Mouse (Mus musculus) embryo, embryonic 11 days (tissue): ENCODE results near the gene Rnf41.

ENCODE experiments used
- DNase-seq: peaks from one replicate; pipeline ENCODE4 v3.0.0-alpha.2; 2015

The Rnf41 gene

DNA sequence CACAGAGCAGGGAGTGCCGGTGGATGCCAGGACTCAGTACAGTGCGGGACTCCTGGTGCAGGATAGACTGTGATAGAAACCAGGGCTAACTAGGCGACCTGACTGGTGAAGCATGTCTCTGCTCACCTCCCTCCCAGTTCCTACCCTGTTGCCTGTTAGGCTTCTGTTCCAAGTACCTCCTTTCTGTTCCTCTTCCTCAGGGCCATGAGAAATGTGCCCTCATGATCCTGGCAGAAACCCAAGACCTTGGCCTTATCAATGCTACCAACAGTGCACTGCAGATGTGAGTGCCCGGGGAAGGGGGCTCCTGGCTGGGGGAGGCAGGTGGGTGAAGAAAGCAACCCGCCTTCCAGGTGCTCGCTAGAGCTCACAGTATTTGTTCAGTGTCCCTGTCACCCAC, 21.9 kb upstream of the Rnf41 start:
- no peak for DNase-seq

DNA sequence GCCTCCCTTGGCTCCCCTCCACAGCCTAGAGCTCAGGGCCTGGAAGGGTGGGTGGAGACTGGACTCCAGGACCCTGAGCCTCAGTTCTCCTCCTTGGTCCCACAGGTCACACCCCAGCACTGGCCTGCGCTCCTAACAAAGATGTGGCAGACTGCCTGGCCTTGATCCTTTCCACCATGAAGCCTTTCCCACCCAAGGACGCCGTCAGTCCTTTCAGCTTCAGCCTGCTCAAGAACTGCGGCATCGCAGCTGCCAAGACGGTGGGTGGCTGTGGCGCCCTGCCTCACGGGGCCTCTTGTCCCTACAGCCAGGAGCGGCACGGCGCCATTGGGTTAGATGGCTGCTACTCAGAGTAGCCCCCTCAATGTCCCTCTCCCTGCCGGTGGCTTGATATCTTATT, 21.1 kb upstream of the Rnf41 start:
- no peak for DNase-seq

DNA sequence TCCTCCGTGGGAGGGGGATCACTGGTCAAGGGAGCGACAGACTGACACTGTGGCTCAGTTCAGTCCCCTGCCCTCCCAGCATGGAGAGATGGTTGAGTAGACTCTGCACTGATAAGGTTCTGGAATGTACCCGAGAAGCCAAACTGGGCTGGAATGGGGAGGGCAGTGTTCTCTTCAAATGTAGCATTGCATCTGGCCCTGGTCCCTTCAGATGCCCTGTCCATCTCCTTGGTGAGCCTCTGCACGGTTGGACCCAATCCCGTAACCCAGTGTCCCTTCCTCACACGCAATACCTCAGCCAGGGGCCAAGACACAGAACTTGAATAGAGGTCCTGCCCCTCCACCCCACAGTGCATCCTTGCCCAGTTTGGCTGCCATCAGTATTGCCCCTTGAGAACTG, 19.6 kb upstream of the Rnf41 start:
- no peak for DNase-seq

DNA sequence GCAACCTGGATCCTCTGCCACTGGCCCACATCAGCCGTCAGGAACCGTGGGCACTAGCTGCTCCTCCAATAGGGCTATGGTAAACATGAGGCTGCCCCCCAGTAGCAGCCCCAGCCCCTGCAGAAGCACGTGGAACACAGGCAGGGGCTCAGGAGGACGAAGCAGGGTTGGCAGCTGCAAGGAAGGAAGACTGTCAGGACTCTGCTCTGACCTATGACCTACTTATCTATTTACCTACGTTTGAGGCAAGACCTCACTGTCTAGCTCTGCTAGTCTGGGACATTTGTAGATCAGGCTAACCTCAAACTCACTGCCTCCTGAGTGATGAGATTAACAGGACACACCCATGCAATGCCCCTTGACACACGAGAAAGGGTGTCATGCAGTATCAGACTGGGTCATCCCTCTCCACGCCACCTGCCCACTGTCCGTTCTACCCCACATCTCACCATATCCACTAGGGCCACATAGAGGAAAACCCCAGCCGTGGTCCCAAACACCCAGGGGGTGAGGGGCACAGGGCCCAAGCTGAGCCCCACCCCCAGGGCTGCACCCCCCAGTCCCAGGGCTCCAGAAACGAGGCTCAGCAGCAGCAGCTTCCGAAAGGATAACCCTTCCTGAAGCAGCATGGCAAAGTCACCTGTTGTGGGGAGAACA, 15.3 kb upstream of the Rnf41 start:
- no peak for DNase-seq

DNA sequence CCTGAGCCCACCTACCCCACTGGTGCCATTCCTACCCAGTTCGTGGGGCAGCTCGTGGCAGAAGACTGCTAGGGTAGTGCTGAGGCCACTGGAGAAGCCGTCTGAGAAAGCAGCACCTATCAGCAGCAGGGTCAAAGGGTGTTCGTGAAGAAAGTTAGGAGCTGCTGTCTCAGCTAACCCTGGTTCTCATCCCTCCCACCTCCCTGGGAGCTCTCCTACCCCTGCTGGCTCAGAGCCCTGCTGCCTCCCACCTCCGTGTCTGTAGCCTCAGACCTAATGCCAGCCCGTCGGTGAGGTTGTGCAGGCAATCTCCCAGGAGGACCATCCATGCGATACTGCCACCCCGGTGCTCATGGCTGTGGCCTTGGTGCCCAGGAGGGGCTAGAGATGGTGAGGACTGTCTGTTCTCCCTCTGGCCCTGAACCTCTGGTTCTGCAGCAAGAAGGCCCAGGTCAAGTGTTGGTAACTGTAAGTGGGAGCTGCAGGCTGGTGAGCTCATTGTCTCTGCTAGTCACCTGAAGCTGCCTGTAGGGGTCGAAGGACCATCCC, 14.7 kb upstream of the Rnf41 start:
- DNase-seq, result no peak

DNA sequence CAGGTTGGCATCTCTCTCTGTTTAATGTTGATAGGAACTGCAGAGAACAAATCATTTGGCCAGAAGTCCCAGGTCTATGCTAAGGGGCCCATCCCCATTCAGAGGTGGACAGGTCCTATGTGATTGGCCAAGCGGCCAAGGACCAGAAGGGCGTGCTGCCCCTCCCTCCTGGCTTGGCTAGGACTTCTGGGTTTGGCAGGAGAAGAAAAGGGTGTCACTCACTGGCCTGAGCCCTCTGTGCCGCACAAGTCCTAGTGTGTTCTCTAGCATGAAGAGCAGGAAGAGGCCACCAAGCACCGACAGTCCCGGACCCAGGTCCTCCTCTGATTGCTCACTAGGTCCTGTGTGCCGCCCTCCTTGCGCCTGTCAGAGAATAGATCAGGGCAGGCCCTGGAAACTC, 14.0 kb upstream of the Rnf41 start:
- no peak for DNase-seq

DNA sequence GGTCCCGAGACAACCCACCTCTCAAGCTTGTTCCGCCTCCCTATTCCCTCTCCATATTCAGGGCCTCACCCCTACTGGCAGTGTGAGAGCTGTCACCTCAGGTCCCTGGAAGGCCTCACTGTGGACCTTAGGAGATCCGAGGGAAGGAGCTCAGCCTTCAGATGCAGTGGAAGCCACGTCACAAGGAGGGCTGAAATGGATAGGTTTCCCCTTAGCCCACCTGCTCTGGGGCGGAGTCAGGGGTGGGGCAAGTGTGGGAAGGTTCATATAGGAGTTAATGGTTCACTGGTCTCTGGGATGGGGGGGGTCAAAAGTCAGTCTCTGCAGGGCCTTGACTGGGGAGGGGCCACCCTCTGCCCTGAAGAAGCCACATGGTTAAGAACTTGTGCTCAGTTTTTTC, 11.1 kb upstream of the Rnf41 start:
- DNase-seq, result no peak

DNA sequence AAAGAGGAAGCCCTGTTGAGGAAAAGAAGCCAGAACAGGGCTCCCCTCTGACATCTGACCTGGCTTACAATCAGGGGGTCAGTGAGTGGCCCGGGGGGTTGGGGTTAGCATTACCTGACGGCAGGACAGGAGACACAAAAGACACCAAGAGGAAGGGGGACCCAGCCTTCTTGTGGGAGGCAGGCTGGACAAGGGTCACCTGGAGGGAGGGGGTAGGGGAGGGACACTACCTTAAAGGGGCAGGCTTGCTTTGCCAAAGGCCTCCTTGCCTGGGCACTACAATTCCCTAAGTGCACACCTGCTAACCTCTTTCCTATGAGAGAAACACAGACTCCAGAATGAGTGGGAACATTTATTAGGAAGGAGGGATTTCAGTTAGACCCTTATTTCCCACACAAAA, 10.4 kb upstream of the Rnf41 start, which contains the start of gene Slc39a5:
Gene Slc39a5 (minus strand): TSS at position 174 of the 400 bp plus-strand sequence.
- no peak for DNase-seq

DNA sequence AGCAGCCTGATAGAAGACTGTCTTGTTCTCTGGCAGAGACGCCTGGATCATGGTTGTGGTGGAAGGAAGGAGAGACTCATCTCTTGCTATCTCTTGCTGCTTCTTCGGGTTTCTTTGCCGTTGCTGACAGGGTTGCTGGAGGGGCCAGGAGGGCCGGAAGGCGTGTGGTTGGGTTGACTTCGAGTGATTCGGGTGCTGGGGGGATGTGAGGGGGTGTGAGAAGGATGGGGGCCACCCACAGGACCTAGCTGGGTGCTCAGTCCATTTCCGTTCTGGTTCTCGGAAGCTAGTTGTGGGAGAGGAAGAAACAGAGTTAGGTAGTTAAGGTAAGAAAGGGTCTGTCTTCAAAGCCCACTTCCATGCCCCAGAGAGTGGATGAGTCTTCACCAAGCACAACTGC, 9.8 kb upstream of the Rnf41 start:
- DNase-seq, result no peak

DNA sequence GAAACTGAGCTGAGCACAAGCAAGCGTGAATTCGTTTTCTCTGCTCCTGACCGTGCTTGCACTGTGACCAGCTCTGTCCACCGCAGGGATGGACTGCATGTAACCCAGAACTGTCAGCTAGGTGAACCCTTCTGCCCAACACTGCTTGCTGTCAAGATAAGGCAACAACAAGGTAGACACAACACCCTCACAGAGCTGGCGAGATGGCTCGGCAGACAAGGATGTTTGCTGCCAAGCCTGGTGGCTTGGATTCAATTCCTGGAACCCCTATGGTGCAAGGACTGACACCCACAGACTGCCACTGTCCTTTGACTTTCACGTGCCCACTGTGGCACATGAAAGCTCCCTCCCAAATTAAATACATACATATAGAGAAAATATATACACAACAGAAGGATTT, 7.5 kb upstream of the Rnf41 start:
- DNase-seq, result no peak

DNA sequence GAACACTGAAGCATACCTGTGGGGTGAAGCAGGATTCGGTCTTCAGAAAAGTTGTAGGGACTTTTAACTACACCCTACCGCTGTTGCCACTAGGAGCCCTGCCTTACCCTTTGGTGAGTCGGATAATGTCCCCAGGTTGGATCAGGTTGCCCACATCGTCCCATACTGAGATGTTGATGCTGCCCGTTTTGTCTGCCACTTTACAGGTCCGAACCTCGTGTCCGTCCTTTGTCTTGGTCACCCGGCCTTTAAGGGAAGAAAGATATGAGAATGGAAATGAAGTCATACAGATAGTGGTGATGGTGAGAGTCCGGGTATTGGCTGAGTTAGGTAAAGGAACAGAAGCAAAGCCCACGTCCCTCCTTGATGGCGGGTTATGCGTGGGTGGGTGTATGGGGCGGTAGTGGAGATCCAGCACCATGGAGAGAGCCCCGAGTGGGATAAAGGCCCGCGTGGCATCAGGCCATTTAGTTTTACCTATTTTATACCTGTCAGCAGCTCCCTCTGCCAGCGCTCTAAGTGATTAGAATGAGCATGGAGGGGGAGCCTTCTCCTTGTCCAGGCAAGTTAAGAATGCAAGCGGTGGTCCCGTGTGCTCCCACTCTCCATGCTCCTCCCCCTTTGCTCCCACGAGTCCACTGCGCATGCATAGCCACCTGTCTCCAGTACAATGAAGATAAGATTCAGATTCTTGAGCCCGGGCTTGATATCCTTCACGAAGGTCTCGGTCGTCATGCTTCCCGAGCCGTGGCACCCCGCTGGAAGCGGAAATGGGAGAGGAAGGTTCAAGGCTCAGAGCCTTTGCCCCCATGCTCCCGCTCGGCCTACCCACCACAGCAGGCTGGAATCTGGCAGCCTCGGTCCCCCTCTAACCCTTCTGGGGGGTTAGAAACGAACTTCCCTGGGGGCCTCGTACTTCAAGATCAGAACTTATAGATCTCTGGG, 2.6 kb upstream of the Rnf41 start:
- peak; percentile 67 for DNase-seq

DNA sequence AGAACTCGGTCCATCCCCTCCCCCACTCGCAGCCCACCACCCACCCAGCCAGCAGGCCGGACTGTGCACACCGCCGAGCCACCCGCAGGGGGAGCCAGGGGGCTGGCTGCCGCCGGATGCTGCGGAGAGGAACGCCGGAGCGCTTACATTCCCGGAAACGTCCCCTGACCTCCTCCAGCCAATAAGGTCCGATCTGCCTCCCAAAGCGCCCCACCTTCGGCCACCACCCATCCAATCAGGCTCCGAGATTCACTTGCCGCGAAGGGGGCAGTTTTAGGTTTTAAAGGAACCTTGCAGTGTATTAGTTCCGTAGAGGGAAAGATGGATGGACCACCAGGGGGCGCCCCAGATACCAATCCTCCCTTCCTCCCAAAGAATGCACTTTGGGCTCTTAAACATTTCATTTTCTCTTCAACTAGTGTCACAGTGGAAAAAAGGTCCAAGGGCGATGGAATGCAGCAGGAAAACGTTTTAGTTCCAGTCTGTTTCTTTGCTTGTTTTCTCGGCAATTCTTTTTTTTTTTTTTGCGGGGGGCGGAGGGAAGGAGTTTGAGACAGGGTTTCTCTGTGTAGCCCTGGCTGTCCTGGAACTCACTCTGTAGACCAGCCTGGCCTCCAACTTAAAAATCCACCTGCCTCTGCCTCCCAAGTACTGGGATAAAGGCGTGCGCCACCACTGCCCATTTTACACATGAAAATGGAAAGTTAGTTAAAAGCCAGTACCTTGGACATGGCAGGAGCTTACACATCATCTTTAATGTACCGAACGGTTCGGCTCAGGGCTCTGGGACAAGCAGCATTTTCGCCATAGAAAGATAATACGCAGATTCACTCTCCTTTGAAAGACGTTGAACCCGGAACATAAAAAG, 1.5 kb upstream of the Rnf41 start:
- DNase-seq, result peak; percentile 98

DNA sequence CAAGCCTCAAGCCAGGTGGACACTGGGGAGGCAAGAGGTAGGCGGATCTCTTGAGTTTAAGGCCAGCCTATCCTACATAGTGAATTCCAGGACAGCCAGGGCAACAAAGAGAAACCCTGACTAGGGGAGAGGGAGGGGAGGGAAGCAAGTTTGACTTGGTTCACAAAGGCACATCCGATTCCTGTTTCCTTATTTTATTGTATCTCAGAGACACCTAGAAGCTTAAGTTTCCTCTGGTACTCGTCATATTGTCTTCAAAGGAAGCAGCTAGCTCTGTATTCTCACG, 954 bp upstream of the Rnf41 start:
- no peak for DNase-seq

DNA sequence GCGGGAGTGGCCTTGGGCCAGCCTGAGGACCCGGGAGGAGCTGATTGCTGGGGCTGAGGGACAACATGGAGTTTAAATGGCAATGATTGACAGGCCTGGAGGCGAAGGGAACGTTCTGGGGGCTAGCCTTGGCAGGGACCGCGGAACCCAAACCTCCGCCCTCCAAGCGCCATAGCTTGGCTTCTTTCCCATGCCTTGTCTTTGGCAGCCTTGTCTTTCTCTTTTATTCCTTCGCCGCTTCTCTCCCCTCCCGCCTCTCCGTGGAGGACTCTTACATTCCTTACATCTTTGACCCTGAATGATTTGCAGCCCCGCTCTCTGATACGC, 561 bp downstream of the Rnf41 start:
- peak; percentile 39 for DNase-seq

DNA sequence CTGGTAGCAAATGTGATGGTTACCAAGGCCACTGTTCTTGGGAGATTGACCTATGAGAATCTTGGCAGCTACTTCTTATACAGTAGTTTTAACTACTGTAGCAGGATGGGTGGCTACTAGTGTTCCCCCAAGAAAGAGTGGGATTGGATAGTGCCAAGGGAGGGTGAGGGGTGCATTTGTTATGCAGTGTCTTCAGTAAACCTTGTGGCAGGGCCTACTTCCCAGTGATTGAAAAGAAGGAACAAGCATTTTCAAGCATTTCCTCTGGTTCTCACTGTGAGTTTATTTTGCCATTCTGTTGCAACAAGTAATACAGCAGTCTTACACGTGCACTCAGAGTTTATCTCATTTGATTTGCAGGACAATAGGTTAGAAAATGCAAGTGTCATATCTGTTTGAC, 1.1 kb downstream of the Rnf41 start:
- no peak for DNase-seq

DNA sequence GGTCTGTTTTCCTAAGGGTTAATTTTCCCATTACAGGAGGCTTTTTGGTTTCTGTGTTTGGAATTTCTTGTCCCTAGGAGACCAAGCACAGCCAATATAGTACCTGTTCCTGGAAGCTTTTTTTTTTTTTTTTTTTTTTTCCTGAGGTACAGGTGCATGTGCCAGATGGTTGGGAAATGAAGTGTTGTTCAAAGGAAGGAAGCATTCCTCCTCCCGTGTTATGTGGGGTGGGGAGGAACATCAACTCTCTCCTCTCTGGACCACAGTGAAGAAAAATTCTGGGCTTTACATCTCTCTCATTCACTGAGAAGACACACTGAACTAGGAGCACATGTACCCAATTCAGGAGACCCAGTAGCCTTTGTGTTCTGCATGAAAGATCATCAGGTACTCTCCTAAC, 1.6 kb downstream of the Rnf41 start:
- DNase-seq, result no peak

DNA sequence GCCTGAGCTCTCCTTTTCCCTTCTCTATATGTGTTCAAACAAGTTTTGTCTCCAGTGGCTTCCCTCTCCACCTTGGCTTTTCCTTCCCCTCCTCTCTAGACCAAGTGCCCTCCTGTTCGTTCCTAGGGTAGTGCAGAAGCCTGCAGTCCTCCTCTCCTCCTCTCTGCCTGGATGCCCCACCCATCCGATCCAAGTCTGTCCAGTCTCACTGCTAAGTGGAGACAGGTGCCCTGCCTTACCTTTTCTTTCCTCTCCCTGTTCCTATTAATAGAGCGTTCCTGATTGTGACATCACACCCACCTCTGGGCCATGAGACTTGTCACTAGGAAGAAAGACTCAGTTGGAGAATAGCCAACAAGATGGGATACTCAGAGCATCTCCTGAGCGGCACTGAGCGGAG, 3.4 kb downstream of the Rnf41 start:
- DNase-seq, result no peak

DNA sequence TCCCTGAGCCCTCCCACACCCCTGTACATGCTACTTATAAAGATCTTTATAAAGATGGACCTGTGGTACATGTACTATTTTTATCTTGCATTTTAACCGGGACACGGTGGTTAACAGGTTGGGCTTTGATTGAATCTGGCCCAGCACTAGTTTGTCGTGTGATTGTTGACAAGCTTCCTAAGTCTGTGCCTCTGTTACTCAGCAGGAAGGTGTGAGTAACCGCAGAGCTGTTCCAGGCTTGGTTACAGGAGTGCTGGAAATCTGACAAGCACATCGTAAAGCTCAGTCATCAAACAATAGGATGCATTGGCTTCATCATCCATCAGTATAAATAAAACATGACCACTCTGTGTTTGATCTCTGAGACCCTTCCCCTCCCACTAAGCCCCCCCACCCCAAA, 11.0 kb downstream of the Rnf41 start:
- DNase-seq, result no peak

DNA sequence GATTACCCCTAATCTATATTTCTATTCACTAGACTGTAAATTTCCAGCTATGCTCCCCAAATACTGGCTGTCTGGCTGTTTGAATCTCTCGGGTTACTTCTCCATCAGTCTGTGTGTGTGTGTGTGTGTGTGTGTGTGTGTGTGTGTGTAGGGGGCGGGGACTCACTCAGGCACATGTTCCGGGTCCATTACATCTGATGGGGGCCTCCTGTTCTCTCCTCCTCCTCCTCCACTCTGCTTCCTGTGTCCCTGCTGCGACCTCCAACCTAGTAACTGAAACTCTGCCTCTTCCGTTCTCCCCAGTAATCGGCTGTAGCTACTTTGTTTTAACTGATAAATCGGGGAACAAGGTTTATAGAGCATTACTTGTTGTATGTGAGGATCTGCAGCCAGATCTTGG, 13.1 kb downstream of the Rnf41 start:
- no peak for DNase-seq

DNA sequence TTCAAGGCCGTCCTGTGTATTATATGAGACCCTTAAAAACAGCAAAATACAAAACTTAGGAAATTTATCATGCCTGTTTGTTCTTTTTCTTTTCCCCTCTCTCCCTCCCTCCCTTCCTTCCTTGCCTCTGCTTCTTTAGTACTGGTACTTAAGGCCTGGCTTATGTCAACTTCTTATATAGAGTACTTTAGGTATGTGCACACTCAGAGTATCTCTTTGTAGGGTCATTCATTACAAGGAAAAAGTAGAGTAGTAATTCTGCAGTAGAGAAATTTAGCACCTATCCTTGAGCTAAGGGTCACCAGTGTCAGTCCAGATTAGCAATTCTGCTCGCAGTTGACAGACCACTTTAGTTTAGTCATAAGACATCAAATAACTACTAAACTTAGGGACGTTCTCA, 13.8 kb downstream of the Rnf41 start:
- DNase-seq, result no peak

DNA sequence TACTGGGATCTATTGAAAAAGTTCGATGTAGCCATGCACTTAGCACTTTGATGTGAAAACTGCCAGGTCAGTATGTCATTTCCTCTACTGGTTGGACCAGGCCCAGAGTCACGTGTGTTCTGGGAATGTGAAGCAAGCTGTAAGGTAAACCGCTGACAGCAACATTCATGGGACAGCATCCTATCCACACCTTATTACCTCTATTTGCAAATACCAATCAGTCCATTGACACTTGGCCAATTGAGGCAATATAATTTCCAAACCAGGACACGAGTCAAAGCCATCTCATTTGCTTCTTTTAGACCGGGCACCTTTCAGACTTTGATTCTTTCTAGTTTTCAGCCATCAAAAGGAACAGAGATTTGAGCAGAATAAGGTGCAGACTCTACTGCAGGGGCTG, 17.6 kb downstream of the Rnf41 start:
- DNase-seq, result no peak

DNA sequence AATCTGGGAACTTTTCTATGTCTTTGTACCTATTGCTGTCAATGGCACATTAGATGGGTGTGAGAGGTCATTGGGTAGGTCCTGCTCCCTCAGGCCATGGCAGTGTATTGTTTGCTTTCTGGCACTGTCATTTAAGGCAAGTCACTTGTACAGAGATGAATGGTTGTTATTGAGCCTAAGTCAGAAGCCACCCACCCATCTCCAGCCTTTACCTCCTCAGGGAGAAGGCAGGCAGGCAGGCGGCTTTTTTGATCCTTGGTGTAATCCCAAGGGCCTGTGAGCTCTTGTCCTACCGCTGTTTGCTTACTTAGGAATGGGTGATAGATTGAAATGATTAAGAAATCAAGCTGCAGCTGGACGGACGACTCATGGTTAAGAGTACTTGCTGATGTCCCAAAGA, 18.0 kb downstream of the Rnf41 start:
- DNase-seq, result no peak

DNA sequence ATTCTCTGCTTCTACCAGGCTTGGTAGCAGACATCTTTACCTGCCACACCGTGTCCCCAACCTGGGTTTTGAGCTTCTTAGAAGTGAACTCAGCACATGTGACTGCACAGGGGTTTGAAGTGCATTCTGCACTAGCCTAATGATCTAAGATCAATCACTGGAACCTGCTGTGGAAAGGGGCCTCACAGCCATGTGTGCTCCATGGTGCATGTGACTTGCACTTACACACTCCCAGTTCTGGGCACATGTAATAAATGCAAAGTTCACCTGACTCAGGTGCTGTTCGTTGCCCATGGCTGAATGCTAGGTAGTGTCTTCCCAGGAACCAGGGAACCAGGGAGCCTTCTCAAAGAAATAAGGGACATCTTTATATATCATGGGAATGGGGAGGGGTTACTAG, 22.0 kb downstream of the Rnf41 start:
- no peak for DNase-seq

DNA sequence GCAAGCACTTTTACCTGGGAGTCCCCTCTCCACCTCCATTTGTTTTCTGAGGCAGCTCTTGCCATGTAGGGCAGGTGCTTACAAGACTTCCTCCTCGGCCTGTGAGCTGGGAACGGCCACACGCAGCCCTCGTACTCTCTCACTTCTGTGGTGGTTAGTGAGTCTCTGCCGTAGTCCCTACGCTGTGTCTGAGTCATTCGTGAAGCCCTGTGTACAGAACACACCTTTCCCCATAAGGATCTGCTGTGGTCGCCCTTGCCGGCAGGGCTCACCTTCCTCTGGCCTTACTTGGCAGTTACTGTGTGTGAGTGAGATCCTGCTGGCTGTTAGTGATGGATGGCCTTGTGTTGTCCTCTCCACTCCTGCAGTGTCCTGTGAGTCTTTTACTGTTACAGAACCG, 23.2 kb downstream of the Rnf41 start:
- DNase-seq, result no peak
